Mouse (Mus musculus) neural tube, embryonic 14.5 days (tissue): ENCODE measurements at regions not wholly inside any gene's neighbourhood (a gene's known extent, or its start where the extent isn't known, plus 50 kb on each side); places are given as distances from the start of the nearest gene placed in this dataset.
"Not testable (repeated sequence)": the region's sequence is repeated elsewhere in the genome, so short reads cannot be mapped to it uniquely, and the experiment has no call there.

ENCODE experiments used
- ATAC-seq: fragments of 200-750 bp; cut with Nextera tagmentation; 2 replicates; pipeline ENCODE4 v1.8.0; 2017; ENCODE audit warnings: low read depth, mild to moderate bottlenecking, moderate TSS enrichment, moderate library complexity
- H3K27ac ChIP-seq: fragments of 300-500 bp; sonication (generic); 2 replicates; pipeline ENCODE4 v1.5.1; 2014; ENCODE audit warnings: low read depth, mild to moderate bottlenecking, control low read depth, low read length, moderate library complexity, mixed read lengths
- H3K27me3 ChIP-seq: fragments of 300-500 bp; sonication (generic); 2 replicates; pipeline ENCODE4 v1.6.1; 2014; ENCODE audit warnings: low read length; ENCODE audit not compliant: control insufficient read depth, insufficient read depth
- H3K36me3 ChIP-seq: fragments of 300-500 bp; sonication (generic); 2 replicates; pipeline ENCODE4 v1.6.1; 2014; ENCODE audit warnings: low read length, mixed read lengths; ENCODE audit not compliant: control insufficient read depth, insufficient read depth
- H3K4me1 ChIP-seq: fragments of 300-500 bp; sonication (generic); 2 replicates; pipeline ENCODE4 v1.6.1; 2014; ENCODE audit warnings: low read length; ENCODE audit not compliant: control insufficient read depth, insufficient read depth
- H3K4me2 ChIP-seq: fragments of 300-500 bp; sonication (generic); 2 replicates; pipeline ENCODE4 v1.6.1; 2014; ENCODE audit warnings: mild to moderate bottlenecking, low read depth, low read length, control low read depth
- H3K4me3 ChIP-seq: fragments of 300-500 bp; sonication (generic); 2 replicates; pipeline ENCODE4 v1.5.1; 2014; ENCODE audit warnings: low read depth, low read length, control low read depth, mixed read lengths
- H3K9ac ChIP-seq: fragments of 300-500 bp; sonication (generic); replicated peaks from 2 replicates; pipeline ENCODE4 v1.6.1; 2014; ENCODE audit warnings: low read depth, mild to moderate bottlenecking, control low read depth, low read length, mixed read lengths
- H3K9me3 ChIP-seq: fragments of 300-500 bp; sonication (generic); 2 replicates; pipeline ENCODE4 v1.6.1; 2016; ENCODE audit warnings: low read length; ENCODE audit not compliant: control insufficient read depth
- WGBS: fragments of 180-500 bp; shearing (Covaris S2); extraction: QIAGEN DNeasy Blood & Tissue Kit; methylation state at CpG from one replicate; pipeline ENCODE4 v1.1.7; 2014; 5-methylcytosine and 5-hydroxymethylcytosine counted together

DNA sequence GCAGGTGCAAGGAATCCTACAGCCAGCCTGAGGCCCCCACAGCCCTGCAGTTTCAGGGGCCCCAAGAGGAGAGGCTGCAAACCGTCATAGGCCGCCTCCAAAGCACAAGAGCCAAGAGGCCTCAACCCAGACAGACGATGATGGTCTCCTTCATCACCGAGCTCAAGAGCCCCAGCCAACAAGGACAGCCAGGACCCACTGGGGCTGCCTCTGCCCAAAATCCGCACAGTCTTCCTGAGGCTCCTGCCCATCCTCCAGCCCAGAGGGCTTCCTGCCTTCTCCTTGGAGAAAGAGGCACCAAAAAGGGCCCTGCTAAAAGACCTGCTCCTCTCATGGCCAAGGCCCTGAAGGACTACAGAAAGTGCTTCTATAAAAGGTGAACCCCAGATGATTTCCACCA lies 112.3 kb downstream of the Nus1 start:
- not testable (repeated sequence) for H3K36me3 ChIP-seq, H3K4me1 ChIP-seq, H3K4me3 ChIP-seq, H3K9ac ChIP-seq, H3K27ac ChIP-seq, H3K27me3 ChIP-seq, ATAC-seq, H3K9me3 ChIP-seq, H3K4me2 ChIP-seq
- 83% methylated on average over 2 of the region's 5 CpGs for WGBS

DNA sequence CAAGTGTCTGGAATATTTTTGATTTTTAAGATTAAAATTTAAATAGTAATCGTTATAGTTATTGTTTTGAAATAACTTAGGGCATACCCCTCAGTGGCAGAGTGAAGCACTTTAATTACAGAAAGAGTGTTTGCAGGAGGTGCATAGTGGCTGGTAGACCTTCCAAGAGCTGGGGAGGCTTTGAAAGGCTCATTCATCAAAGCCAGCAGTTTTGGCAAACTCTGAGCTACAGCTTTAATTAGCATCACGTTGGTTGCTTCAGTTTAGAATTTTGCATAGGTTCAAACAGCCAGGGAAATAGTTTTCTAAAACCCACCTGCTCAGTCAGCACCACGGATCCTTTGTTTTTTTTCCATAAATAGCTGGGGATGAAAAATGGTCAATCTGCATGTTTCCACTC lies 113.5 kb downstream of the Nus1 start:
- Histone ChIP-seq H3K36me3 (no peaks in the 10 kb centered on the region), H3K9ac (no peak overlapping the region), H3K27ac (no peak overlapping the region), H3K9me3 (no peaks in the 10 kb centered on the region), H3K4me1 (no peaks in the 10 kb centered on the region), H3K27me3 (no peaks in the 10 kb centered on the region), H3K4me3 (no peak overlapping the region), H3K4me2 (no peak overlapping the region)
- 59% methylated on average over 3 of the region's 3 CpGs for WGBS
- ATAC-seq = no peak

DNA sequence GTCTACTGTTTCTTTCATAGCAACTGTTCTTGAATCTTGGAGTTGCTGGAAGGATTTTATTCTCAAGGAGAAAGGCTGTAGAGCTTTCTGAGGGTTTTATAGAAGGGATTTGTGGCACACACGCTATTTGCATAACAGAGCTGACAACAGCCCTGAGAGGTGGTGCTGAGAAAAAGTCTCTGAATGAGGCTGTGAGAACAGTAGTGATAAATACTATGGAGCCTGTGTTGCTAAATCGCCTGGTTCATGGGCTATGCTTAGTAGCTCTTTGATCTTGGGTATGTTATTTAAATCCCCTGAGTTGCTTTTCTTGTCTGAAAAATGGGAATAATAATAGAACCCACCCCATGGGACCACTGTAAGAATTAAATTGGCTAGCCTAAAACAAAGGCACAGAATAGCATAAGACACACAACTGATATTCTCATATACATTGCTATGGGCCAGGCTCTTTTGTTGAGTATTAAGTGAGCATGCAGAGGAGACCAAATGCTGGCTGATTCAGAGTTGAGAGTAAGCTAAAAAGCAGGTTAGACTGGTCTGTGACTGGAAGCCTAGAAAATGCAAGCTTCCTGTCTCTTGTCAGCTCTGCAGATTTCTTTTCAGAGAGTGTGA lies 116.0 kb downstream of the Nus1 start:
- H3K4me2 ChIP-seq = no peak overlapping the region
- no peaks in the 10 kb centered on the region for H3K9me3 ChIP-seq
- no peak overlapping the region for H3K27ac ChIP-seq
- H3K9ac ChIP-seq = no peak overlapping the region
- no peak for ATAC-seq
- WGBS = 13% methylated on average over 2 of the region's 2 CpGs
- H3K4me1 ChIP-seq = no peaks in the 10 kb centered on the region
- no peaks in the 10 kb centered on the region for H3K27me3 ChIP-seq
- no peaks in the 10 kb centered on the region for H3K36me3 ChIP-seq
- no peak overlapping the region for H3K4me3 ChIP-seq

DNA sequence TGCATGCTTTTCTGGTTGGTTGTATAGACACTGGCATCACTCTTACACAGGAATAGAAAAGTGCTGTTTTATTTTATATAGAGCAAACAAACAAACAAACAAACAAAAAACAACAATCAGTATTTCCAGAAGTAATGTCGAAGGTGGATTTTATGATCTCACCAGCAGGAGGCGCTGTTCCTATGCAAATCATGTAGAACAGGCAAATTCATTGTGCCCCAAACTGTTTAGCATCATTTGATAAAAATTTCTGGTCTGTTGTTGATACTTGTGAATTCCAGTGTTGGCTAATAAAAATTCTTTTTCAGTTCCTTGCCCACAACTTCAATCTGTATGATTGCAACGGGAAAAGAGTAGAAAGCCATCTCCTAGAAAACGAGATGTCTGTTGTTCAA lies 116.5 kb downstream of the Nus1 start:
- H3K9ac ChIP-seq = no peak overlapping the region
- ATAC-seq = no peak
- WGBS = 54% methylated on average over 4 of the region's 4 CpGs

DNA sequence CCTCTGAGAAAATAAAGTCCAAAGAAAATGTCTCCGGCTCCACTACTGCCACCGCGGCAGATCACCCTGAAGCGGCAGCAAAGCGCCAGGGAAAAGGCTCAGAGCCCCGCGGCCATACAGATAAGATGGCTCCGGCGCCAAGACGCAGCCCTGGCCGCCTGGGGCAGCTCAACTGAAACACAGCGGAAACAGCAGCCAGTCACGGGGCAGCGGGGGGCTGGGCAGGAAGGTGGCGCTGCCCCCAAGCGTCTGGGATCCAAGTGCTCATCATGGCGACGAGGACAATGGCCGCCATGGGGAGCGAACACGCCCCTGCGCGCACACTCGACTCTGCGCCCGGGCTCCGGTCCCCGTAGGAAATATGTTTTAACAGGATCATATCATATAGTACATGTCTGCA lies 128.2 kb downstream of the Nus1 start:
- H3K4me1 ChIP-seq = no peaks in the 10 kb centered on the region
- H3K9ac ChIP-seq = no peak overlapping the region
- no peak overlapping the region for H3K27ac ChIP-seq
- no peak overlapping the region for H3K4me3 ChIP-seq
- 90% methylated on average over 28 of the region's 28 CpGs for WGBS
- H3K9me3 ChIP-seq = no peaks in the 10 kb centered on the region
- ATAC-seq = no peak
- no peak overlapping the region for H3K4me2 ChIP-seq
- no peaks in the 10 kb centered on the region for H3K27me3 ChIP-seq
- H3K36me3 ChIP-seq = no peaks in the 10 kb centered on the region

More for the DNA sequence above, 116.5 kb downstream of the Nus1 start:
- H3K4me2 ChIP-seq = no peak overlapping the region
- no peaks in the 10 kb centered on the region for H3K4me1 ChIP-seq
- no peaks in the 10 kb centered on the region for H3K27me3 ChIP-seq
- no peak overlapping the region for H3K4me3 ChIP-seq
- H3K36me3 ChIP-seq = no peaks in the 10 kb centered on the region
- H3K9me3 ChIP-seq = no peaks in the 10 kb centered on the region
- no peak overlapping the region for H3K27ac ChIP-seq

DNA sequence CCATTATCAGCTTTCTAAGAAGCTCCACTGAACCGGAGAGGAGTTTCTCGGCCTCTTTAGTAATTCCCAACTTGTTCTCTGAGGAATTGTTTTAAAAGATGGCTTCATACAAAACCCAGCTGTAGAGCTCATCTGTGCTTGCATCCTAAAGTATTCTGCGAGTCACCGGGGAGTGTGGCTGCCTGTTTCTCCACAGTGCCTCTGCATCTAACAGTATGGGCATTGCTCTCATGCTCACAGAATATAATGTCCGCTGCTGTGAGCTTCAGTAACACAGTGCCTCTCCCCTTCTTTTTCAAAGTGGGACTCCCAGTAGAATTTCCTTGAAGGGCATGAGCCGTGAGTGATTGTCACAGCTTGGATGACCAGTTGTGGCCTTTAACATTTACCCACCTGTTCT lies 113.0 kb upstream of the Slc35f1 start:
- Histone ChIP-seq H3K27ac (no peak overlapping the region), H3K9ac (no peak overlapping the region), H3K9me3 (no peaks in the 10 kb centered on the region), H3K27me3 (no peaks in the 10 kb centered on the region), H3K36me3 (no peaks in the 10 kb centered on the region), H3K4me1 (no peaks in the 10 kb centered on the region), H3K4me3 (no peak overlapping the region), H3K4me2 (no peak overlapping the region)
- no peak for ATAC-seq
- 53% methylated on average over 6 of the region's 6 CpGs for WGBS

DNA sequence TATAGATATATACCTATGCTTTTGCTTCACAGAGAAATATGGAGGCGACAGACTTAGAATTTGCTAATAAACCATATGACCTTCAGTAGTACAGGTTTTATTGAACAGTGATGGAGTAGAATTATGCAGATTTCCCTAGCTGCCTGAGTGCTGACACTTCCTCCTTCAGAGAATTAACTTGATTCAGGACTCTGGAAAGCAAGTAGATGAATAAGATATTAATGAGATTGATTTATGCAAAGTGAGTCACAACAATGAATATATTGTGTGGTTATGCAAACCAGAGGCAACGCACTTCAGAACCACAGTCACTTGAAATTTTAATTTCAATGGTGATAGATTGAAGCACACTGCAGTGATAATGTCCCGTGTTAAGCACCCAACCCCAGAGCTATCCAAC lies 112.5 kb upstream of the Slc35f1 start:
- 49% methylated on average over 3 of the region's 3 CpGs for WGBS
- peak; percentile 41; the same call in 1 of the 2 replicates for ATAC-seq
- H3K9ac ChIP-seq = no peak overlapping the region
- H3K27me3 ChIP-seq = no peaks in the 10 kb centered on the region
- H3K27ac ChIP-seq = no peak overlapping the region
- no peaks in the 10 kb centered on the region for H3K36me3 ChIP-seq
- no peaks in the 10 kb centered on the region for H3K4me1 ChIP-seq
- no peaks in the 10 kb centered on the region for H3K9me3 ChIP-seq
- no peak overlapping the region for H3K4me3 ChIP-seq
- H3K4me2 ChIP-seq = no peak overlapping the region

DNA sequence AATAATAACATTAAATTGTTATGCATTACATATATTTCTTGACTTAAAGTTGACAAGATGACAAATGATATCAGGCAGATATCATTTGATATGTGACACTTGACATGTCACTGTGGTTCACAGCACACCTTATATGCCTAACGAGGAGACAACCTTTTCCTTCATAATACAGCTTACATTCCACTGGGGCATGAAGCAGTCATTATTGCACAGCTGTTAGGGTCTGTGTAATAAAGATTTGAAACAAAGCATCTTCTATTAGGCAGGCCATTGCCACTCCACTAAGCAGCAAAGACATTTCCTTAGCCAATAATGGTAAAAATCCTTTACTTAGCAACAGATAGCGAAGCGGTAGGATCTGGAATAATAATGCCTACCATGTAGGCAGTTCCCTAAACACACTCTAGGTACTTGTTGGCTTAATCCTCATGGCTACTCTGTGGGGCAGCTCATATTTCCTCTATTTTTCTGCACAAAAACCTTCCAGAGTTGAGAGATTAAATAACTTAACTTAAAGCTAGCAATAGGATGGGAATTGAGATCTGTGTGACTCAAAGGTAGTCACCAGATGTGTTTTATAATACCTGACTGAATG lies 112.0 kb upstream of the Slc35f1 start:
- H3K9ac ChIP-seq = no peak overlapping the region
- ATAC-seq = peak; percentile 28; the same call in 1 of the 2 replicates
- H3K4me1 ChIP-seq = no peaks in the 10 kb centered on the region
- H3K36me3 ChIP-seq = no peaks in the 10 kb centered on the region
- H3K27ac ChIP-seq = no peak overlapping the region
- no peak overlapping the region for H3K4me2 ChIP-seq
- no peak overlapping the region for H3K4me3 ChIP-seq
- 66% methylated on average over 3 of the region's 3 CpGs for WGBS
- H3K27me3 ChIP-seq = no peaks in the 10 kb centered on the region
- H3K9me3 ChIP-seq = no peaks in the 10 kb centered on the region

DNA sequence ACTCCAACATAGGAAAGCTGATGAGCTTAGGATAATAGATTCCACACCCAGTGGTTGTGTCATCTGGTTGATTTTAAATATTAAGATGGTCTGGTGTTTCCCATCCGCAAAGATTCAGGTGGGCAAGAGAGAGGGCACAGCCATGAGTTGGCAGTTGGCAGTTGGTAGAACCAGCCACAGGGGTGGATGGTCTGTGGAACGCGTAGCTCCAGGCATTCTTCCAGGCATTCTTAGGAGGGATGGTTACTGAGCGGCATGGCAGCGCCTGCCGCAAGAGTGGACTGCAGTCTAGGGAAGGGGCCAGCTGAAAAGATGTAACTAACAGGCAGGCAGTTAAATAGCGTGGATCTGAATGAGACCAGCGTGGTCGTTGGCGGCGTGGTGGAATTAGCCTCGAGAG lies 96.6 kb upstream of the Slc35f1 start:
- Histone ChIP-seq H3K4me2 (no peak overlapping the region), H3K36me3 (no peaks in the 10 kb centered on the region), H3K9me3 (no peaks in the 10 kb centered on the region), H3K4me3 (no peak overlapping the region), H3K27ac (no peak overlapping the region), H3K9ac (no peak overlapping the region), H3K27me3 (no peaks in the 10 kb centered on the region), H3K4me1 (no peaks in the 10 kb centered on the region)
- no peak for ATAC-seq
- 95% methylated on average over 12 of the region's 12 CpGs for WGBS
